Mouse (Mus musculus) urinary bladder, postnatal 36 days (tissue): ENCODE measurements at regions not wholly inside any gene's neighbourhood (a gene's known extent, or its start where the extent isn't known, plus 50 kb on each side); places are given as distances from the start of the nearest gene placed in this dataset.

Source experiments
- DNase-seq, 2 experiments: peaks; one replicate each; pipeline ENCODE4 v3.0.0; 2022; ENCODE audit warnings: low spot score in 2 of 2, mixed read lengths in 1 of 2

DNA sequence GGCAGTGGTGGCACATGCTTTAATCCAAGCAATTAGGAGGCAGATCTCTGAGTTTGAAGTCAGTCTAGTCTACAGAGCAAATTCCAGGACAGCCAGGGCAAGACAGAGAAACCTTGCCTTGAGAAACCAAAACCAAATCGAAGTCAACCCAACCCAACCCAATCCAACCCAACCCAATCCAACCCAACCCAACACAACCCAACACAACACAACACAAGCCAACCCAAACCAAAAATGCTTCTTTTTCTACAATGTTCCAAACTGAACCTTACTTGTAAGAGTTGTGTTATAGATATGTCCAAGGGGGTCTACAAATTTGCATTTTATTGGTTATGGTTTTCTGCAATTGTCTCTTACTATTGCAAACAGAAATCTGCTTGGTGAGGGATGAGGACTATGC lies 52.8 kb upstream of the Chodl start:
- no peak for DNase-seq

DNA sequence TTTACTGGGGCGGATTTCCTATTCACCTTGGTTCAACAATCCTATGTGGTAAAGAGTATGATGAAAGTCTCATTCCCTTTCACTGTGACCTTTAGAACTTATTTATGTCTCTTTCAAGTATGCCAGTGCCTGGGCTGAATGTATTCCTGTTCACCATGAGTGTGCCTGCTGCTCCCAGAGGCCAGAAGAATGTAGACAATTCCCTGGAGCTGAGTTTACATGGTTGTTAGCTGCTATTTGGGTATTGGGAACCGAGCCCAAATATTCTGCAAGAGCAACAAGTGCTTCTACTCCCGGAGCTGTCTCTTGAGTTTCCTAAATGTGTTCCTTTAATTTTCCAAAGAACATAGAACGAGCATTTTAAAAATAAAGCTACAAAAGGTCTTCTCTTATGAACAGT lies 71.7 kb upstream of the Chodl start:
- no peak for DNase-seq

DNA sequence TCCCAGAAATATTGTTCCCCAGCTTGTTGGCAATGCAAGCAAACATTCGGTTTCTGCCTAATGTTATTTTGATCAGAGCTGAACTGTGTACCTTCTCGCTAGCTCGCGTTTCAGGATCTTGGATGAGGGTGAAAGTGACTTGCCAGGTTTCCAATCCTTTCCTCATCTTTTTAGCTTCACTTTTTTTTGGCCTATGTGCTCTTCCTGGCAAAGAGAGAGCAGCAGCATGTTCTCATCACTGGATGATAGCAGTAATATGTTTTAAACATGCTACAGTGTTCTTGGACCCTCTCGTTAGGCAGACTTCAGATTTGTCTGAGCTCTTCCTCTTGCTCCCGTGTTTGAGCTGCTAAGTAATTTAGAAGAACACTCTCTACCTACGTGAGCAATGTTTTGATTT lies 99.8 kb upstream of the Chodl start:
- no peak for DNase-seq

DNA sequence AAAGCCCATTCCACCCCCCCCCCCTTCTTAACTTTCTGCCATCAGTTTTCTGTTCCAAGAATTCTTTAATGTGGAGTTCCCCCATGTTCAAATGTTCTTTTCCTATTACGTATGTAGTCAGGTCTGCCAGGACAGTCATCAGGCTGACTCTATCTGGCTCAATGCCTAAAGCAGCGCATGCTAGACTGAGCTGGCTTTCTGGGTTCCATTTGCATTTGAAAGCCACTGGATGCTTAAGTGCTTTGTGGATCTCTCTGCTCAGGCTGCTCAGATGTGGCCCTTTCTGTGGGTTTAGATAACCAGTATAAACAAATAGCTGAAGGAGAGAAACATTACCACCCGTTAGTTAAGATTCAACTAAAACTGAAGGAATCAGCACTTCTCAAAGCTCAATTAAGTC lies 103.0 kb upstream of the Chodl start:
- DNase-seq: no peak

DNA sequence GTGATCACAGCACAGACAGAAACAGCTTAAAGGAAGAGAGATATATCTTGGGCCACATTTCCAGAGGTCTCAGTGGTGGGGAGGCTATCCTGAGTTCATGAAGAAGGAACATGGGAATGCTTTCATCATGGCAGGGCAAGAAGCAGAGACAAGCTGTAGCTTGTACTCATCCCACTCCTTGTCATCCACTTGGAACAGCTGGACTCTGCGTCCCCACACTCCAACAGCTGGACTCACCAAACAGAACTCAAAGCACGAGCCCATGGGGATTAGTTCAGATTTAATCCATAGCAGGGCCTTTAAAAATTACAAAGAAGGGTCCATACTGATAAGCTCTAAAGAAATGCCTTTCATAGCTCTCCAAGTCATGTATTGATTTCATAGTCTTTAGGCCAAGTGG lies 140.7 kb upstream of the Chodl start:
- DNase-seq: peak; percentile 10 to 16

DNA sequence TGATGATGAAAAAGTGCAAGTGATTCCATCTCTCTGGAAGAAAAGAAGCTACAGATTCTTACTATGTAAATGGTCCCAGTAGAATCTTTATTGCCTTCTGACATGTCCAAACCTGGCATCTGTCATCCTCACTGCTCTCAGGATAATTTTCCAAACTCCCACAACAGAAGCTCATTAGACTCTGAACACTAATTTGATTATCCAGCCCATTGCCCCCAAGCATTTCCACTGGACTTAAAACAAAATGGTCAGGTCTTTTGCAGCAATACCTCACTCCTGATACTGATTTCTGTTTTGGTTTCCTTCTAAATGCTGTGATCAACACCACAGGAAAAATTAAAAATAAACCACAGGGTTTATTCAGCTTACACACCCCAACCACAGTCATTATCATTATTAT lies 171.5 kb upstream of the Chodl start:
- DNase-seq: no peak

DNA sequence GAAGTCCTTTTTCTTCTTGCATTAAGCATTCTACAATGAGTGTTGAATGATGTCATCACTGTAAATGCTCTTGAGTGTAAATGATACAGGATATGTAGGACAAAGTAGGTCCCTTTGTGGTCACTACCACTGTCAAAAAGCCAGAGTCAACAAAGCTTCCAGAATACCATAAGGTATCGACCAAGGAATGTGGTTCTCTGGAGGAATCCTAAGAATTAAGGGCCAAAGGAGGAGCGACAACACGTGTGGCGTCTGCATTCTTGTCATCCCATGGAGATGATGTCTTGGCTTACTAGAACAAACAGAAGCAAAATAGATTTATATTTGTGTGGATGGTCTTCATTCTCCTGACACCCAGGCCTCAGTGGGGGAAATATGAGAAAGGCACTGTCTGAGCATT lies 161.4 kb upstream of the D16Ertd472e start:
- no peak for DNase-seq

DNA sequence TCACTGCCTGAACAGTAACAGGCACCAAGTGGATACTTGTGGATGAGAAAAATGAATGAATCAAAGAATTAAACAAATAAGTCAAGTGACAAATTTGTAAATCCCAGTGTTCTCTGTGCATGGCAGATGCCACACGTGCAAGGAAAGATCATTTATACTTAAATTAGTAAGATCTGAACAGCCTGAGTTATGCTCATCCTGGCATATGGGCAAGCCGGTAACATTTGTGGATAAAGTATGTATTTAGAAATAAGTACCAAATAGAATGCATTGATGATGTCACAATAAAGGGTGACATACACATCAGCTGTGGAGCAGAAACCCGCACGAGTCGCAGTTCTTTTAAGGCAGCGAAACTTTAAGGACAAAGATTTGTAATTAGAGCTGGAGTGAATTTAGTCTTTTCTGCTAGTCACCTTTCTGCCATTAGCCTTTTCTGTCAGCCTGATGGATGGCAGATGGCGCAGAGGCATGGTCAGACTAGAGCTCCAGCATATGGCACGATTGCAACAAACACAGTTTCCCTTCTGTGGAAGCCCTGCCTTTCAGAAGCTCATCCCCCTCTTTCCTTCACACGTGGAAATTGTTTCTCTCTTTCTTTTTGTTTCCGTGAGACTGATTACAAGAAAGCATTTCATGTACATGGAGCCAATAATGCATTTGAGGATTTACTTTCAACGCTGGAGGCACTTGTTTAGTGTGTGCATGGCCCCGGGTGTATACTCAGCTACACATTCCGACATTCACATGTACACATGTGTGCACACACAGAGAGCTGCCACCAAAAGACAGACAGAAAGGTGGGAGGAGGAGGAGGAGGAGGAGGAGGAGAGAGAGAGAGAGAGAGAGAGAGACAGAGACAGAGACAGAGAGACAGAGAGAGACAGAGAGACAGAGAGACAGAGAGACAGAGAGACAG lies 154.3 kb upstream of the D16Ertd472e start:
- DNase-seq: no peak

DNA sequence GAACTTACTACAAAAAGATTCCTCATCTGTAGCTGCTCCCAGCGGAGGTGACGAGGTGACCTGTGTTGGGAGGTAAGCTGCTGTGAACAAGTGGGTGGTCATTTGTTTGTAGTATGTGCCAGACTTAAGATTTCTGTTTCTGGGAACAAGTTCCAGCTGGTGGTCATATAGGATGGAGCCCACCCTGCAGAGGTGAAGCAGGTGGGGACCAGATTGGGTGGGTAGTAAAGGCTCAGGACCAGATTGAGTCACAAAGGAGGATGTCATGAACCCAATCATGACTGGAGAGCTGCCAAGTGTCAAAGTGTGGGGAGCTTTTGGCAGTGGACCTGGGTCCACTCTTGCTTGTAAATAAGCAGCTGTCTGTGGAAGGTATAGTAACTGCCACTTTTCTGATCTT lies 149.0 kb upstream of the D16Ertd472e start:
- no peak for DNase-seq

DNA sequence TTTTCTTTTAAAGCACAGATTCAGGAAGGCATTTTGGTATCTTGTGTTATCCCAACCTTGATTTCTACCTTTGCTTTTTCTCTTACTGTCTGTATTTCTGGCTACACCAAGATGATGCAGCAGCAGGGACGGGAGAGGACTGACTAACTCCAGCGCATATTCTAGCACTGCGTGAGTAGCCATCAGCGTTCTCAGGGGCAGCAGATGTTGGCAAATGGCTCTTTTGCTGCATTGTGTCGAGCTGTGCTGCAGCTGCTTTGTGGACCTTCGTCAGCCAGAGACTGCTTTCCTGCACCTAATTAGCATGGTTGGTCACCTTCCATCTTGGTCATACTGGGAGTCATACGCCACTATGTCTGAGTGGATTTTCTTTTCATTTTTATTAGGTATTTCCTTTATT lies 133.4 kb upstream of the D16Ertd472e start:
- no peak for DNase-seq

DNA sequence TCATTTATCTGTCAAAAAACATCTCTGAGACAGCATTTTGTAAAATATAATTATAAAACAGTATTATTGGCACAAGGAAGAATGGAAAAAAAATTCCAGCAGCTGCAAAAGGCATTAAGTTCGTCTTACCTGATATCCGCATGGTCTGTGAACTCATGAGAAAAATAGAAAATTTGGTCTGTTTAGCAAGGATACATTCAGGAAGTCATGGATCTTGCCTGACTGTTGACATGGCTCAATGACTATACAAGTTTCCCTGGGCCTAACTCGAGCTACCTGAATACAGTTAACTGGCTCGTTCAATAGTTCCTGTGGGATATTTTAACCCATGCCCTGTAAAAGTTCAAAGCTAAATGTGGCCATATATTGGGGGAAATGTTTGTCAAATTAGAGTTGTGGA lies 131.1 kb upstream of the D16Ertd472e start:
- no peak for DNase-seq

DNA sequence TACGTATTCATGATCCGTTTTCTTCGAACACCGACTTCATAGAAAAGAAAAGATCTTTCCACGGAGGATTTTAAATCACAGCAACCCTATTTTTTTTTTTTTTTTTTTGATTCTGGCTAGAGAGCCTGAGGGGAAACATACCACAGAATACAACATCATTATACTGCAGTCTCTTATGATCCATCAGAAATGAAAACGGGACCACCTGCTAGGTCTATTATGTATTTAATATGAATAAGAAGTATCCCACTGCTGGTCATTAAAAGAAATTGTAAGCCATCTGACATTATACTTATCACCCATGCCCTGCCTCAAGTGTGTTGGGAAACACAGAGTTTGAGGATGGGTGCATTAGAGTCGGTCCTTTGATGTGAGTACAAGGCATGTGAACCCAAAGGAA lies 130.7 kb upstream of the D16Ertd472e start:
- DNase-seq: no peak

DNA sequence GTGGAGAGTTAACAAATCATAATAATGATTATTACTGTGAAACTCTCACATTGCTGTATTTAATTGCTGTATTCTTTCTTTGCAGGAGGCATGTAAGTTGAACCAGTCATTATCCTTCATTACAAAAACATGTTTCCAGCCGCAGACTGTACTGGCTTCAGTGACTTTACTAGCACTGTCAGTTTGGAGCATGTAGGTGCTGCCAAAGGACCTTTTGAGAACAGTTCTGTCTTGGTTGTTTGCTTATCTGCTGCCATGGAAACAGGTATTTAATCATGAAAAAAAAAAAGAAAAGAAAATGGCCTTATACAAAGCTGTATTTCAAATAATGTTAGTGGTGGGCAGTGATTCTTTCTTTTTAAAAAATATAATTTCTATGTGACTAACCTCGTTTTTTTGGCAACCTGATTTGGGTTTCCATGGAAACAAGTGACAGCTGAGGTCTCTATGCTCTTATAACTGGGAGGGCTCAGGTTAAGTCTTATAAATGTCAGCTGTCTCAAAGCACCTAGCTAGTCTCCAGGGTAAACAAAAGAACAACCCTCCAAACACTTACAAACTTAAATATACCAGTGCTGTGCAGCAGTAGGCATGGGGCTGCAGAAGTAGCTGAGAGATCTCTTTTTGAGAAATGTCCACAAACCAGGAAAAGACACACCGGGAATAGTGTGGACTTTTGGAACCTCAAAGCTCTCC lies 121.2 kb upstream of the D16Ertd472e start:
- no peak for DNase-seq

DNA sequence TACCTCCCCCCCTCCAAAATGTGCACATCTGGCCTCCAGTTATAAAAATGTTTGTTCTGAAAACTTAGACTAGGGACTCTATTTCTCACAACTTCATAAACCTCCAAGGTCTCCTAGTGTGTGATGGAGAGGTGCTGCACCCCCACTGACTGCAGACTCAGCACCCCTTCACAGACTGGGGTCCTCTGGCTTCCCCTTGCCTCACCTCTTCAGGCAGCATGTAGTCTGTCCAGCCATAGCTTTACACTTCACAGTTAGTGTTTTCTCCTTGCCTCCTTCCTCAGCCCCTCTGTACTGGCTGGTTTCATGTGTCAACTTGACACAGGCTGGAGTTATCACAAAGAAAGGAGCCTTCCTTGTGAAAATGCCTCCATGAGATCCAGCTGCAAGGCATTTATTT lies 111.7 kb upstream of the D16Ertd472e start:
- DNase-seq: no peak

DNA sequence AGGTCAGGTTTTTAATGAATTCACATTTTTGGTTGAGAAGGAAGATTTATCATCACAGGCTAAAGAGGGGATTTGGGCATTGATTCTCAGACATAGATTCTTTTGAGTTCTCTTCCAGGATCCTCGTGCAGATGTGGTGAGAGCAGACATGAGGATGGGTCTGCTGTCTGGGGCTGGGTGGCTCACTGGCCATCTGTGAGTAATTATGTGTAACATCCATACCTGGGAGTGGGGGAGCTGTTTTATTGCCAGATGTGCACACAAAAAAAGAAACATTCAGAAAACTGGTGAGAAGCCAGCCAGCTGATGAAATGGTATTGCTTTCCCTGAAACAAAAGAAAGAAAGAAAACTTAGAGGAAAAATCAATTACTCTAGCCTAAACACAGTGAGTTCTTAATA lies 108.7 kb upstream of the D16Ertd472e start:
- no peak for DNase-seq

DNA sequence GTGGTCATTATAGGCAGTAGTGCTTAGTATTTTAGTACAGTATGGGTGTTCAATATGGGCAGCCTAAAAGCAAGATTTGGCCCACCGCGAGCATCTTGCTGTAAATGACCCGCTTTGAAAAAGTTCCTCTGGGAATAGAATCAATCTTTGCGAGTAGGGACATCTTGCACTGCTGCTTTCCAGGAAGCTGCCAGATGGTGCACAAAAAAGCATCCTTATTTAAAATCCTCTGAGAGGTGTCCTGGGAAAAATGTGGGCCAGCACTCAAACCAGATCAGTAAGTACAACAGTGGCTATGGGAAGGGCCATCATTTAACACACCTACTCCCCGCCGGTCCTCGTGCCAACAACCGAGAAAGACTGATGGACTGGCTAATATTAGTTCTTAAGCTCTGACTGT lies 107.5 kb upstream of the D16Ertd472e start:
- DNase-seq: no peak

DNA sequence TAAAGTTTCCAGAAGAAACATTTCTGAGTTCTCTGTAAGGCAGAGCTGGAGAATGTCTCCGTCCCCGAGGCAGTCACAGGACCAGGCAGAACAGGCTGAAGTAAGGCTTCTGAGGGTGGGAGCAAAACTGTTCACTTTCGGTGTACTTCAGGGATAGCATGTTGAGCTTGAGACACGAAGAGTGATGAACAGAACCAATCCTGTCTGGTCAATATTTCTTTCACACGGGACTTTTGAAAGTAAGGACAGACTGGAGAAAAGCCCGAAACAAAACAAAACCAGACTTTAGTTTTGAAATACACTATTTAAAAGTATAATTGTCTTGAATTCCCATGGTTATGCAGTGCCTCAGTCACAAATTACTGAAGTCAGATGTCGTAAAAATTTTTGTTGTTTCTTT lies 84.6 kb upstream of the D16Ertd472e start:
- DNase-seq: no peak

DNA sequence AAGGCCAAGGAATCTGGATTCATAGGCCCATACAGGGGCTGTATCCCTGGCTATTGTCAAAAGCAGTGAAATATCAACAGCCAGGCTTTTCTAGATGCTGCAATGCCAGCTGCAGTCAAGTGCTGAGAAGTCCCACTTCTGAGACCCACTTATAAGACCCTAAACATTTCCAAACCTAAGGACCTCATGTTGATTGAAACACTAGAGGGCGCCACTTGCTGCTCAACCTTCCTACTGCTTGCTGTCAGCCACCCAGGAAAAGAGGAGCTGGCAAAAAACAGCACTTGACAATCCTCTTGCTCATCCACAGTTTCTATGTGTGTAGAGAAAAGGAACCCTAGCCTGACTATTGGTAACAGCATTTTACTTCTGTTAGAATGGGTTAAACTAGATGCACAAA lies 68.2 kb upstream of the D16Ertd472e start:
- DNase-seq: no peak

DNA sequence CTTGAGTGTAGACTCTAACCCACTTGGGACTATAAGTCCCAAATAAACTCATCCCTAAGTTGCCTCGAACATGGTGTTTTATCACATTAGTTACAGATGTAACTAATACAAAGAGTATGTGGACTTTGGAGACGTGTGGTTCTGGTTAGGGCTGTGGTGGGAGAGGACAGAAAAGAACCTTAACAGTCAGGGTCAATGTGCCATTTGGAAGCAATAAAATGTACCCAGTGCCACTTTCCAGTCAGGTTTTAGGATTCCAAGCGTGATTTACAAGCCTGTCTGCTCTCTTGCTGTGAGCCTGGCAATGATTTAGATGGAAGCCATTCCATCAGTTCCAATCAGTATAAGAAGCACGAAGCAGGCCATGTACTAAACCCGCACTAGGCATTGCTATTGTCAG lies 65.2 kb upstream of the D16Ertd472e start:
- no peak for DNase-seq

DNA sequence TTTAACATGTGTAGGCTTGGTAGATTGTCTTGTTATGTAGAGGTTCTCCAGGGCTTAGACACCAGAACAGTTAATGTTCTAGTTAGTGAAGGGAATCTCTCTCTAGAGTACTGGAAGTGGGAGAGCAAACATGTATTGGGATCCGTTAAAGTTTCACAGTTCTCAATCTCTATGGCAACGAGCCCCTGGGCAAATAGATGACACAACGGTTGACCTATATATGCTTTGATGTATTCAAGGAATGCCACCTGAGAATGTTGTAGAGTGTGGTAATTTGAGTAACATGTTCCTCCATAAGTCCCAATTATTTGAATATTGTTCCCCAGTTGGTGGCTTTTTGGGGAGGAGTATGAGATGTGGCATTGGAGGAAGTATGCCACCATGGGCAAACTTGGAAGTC lies 64.7 kb upstream of the D16Ertd472e start:
- no peak for DNase-seq

DNA sequence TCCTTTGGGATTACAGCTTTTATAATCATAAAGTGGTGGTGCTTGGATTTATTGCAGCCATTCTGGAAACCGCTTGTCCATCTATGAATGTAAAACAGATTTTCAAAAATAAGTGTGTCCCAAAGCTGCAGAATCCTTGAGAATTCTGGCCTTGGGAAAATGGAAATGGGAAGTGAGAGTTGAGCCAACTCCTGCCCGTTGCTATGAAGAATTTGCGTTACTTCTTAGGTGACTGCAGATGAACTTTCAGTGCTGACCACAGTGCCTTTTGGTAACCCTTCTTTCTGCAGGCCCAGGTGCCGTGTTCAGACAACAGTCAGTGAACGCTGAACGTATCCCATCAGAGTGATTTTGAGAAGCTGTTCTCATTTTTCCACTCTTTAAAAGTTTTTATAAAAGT lies 60.9 kb upstream of the D16Ertd472e start:
- DNase-seq: no peak

DNA sequence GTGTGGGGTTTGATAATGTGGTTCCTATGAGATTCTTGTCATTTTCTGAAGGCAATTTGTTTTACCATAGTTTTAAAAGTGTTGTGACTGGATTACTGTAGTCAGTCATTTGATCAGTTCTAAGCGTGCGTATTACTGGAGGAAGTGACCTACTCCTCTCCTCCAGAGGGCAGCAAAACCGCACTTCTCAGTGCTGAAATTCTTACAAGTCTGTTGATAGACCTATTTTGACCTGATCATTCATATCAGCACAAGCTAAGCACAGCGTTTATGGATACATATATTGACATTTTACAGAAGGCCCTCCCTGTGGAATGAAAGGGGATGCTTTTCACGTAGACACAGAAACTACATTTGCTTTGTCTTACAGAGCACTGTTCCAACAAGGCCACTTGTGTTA lies 60.5 kb upstream of the D16Ertd472e start:
- no peak for DNase-seq

DNA sequence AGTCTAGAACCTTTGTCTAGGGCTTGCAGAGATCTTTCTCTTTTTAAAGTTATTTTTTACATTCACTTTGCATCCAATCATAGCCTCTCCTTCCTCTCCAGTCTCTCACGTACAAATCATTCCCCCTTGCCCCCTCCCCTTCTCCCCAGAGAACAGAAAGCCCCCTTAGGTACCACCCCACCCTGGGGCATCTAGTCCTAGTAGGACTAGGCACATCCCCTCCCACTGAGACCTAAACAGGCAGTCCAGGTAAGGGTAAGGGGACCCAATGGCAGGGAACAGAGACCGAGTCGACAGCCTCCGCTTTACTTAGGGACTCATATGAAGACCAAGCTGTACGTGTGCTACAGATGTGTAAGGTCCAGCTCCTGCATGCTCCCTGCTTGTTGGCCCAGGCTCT lies 59.3 kb upstream of the D16Ertd472e start:
- DNase-seq: no peak
